Mouse (Mus musculus) stomach, embryonic 15.5 days (tissue): ENCODE results near the gene Erf. TPM values are rescaled to one million over a fixed set of nuclear protein-coding genes. Genes with fewer than 3 reads are reported as not detected.

Experiments used
- ATAC-seq: fragments of 200-750 bp; cut with Nextera tagmentation; 2 replicates; pipeline ENCODE4 v1.8.0; 2017; ENCODE audit warnings: low read depth, moderate number of reproducible peaks, moderate TSS enrichment; ENCODE audit not compliant: insufficient read depth, low FRiP score
- H3K27ac ChIP-seq: fragments of 300-500 bp; sonication (generic); 2 replicates; pipeline ENCODE4 v1.5.1; 2015; ENCODE audit warnings: mild to moderate bottlenecking, inconsistent platforms
- H3K27me3 ChIP-seq: fragments of 300-500 bp; sonication (generic); replicated peaks from 2 replicates; pipeline ENCODE4 v1.6.1; 2015; ENCODE audit warnings: inconsistent platforms
- H3K36me3 ChIP-seq: fragments of 300-500 bp; sonication (generic); 2 replicates; pipeline ENCODE4 v1.6.1; 2015; ENCODE audit warnings: inconsistent platforms
- H3K4me1 ChIP-seq: fragments of 300-500 bp; sonication (generic); 2 replicates; pipeline ENCODE4 v1.6.1; 2015; ENCODE audit warnings: inconsistent platforms
- H3K4me2 ChIP-seq: fragments of 300-500 bp; sonication (generic); 2 replicates; pipeline ENCODE4 v1.6.1; 2015; ENCODE audit warnings: mild to moderate bottlenecking, inconsistent platforms
- H3K4me3 ChIP-seq: fragments of 300-500 bp; sonication (generic); replicated peaks from 2 replicates; pipeline ENCODE4 v1.5.1; 2015; ENCODE audit warnings: inconsistent platforms
- H3K9ac ChIP-seq: fragments of 300-500 bp; sonication (generic); 2 replicates; pipeline ENCODE4 v1.6.1; 2015; ENCODE audit warnings: inconsistent platforms
- H3K9me3 ChIP-seq: fragments of 300-500 bp; sonication (generic); 2 replicates; pipeline ENCODE4 v1.6.1; 2016; ENCODE audit warnings: inconsistent platforms
- WGBS: fragments of 180-500 bp; shearing (Covaris S2); methylation state at CpG from one replicate; pipeline ENCODE4 v1.1.7; 2015; 5-methylcytosine and 5-hydroxymethylcytosine counted together
- polyA plus RNA-seq: library from polyadenylated mRNA; unstranded; fragments of >200 nt; fragmentation: Nextera tagmentation; extraction: Ambion mirVana; gene quantifications from 2 replicates; pipeline ENCODE4 v1.2.1, GENCODE M21; 2015

Gene Erf
- polyA plus RNA-seq, 1 experiment from 2014 or later, result 13.0 TPM

- peaks cover 79% of the 10 kb centered on the region for H3K36me3 ChIP-seq
- H3K4me2 ChIP-seq, result no peak overlapping the region
- H3K27me3 ChIP-seq, result no peaks in the 10 kb centered on the region
- ATAC-seq, result no peak
- no peak overlapping the region for H3K4me3 ChIP-seq
- no peak overlapping the region for H3K9ac ChIP-seq
- no peak overlapping the region for H3K27ac ChIP-seq
- 86% methylated on average over 12 of the region's 12 CpGs for WGBS
- peaks cover 26% of the 10 kb centered on the region for H3K4me1 ChIP-seq
- no peaks in the 10 kb centered on the region for H3K9me3 ChIP-seq
Measured at GRCm38 (mm10) chr7:25288011-25288410, 37.5 kb upstream of the Erf start.

- ATAC-seq, result no peak
Measured at GRCm38 (mm10) chr7:25286989-25287388, 36.4 kb upstream of the Erf start.

GRCm38 (mm10) chr7:25285511-25286238, 35.1 kb upstream of the Erf start:
- ATAC-seq, result no peak
- Histone ChIP-seq H3K9me3 (no peaks in the 10 kb centered on the region), H3K4me1 (peaks cover 35% of the 10 kb centered on the region), H3K36me3 (peaks cover 58% of the 10 kb centered on the region), H3K4me2 (no peak overlapping the region), H3K9ac (no peak overlapping the region), H3K27me3 (no peaks in the 10 kb centered on the region), H3K4me3 (no peak overlapping the region), H3K27ac (no peak overlapping the region)
- 93% methylated on average over 20 of the region's 20 CpGs for WGBS

More at GRCm38 (mm10) chr7:25286989-25287388, 36.4 kb upstream of the Erf start:
- Histone ChIP-seq H3K9me3 (no peaks in the 10 kb centered on the region), H3K4me2 (no peak overlapping the region), H3K9ac (no peak overlapping the region), H3K36me3 (peaks cover 70% of the 10 kb centered on the region), H3K27me3 (no peaks in the 10 kb centered on the region), H3K4me1 (peaks cover 26% of the 10 kb centered on the region), H3K27ac (no peak overlapping the region), H3K4me3 (no peak overlapping the region)
- 79% methylated on average over 8 of the region's 8 CpGs for WGBS

- Histone ChIP-seq H3K9ac (no peak overlapping the region), H3K4me3 (no peak overlapping the region; the same call in 1 of the 2 replicates), H3K36me3 (peaks cover 49% of the 10 kb centered on the region), H3K4me2 (no peak overlapping the region), H3K4me1 (peaks cover 40% of the 10 kb centered on the region), H3K27ac (peak overlapping the region; percentile 99; the same call in 1 of the 2 replicates), H3K27me3 (no peaks in the 10 kb centered on the region), H3K9me3 (no peaks in the 10 kb centered on the region)
- WGBS, result 53% methylated on average over 5 of the region's 5 CpGs
- ATAC-seq, result no peak
Measured at GRCm38 (mm10) chr7:25284766-25285165, 34.2 kb upstream of the Erf start.

GRCm38 (mm10) chr7:25284171-25284570, 33.6 kb upstream of the Erf start:
- Histone ChIP-seq H3K27ac (0 out of 2 replicates have a peak overlapping the region, but pooled peaks have one; percentile 99), H3K4me3 (peak overlapping the region; percentile 71), H3K9ac (peak overlapping the region; percentile 19; the same call in 1 of the 2 replicates), H3K4me1 (peaks cover 41% of the 10 kb centered on the region), H3K36me3 (peaks cover 43% of the 10 kb centered on the region), H3K27me3 (no peaks in the 10 kb centered on the region), H3K4me2 (peak overlapping the region; percentile 73), H3K9me3 (no peaks in the 10 kb centered on the region)
- no peak for ATAC-seq
- 48% methylated on average over 2 of the region's 2 CpGs for WGBS

- peaks cover 41% of the 10 kb centered on the region for H3K4me1 ChIP-seq
- peak overlapping the region; percentile 71; the same call in 1 of the 2 replicates for H3K9ac ChIP-seq
- H3K4me2 ChIP-seq, result peak overlapping the region; percentile 73
- no peaks in the 10 kb centered on the region for H3K27me3 ChIP-seq
- H3K4me3 ChIP-seq, result peak overlapping the region; percentile 71
- no peaks in the 10 kb centered on the region for H3K9me3 ChIP-seq
- peaks cover 38% of the 10 kb centered on the region for H3K36me3 ChIP-seq
- WGBS, result 4% methylated on average over 5 of the region's 5 CpGs
- ATAC-seq, result no peak
- H3K27ac ChIP-seq, result peak overlapping the region; percentile 99
Measured at GRCm38 (mm10) chr7:25283637-25284036, 33.1 kb upstream of the Erf start.

GRCm38 (mm10) chr7:25282731-25283211, 32.2 kb upstream of the Erf start:
- peaks cover 43% of the 10 kb centered on the region for H3K4me1 ChIP-seq
- WGBS, result 0% methylated on average over 33 of the region's 36 CpGs

GRCm38 (mm10) chr7:25281734-25282601, 31.4 kb upstream of the Erf start:
- Histone ChIP-seq H3K9me3 (no peaks in the 10 kb centered on the region), H3K4me3 (peak overlapping the region; percentile 71), H3K27ac (peak overlapping the region; percentile 100), H3K36me3 (peaks cover 22% of the 10 kb centered on the region), H3K27me3 (no peaks in the 10 kb centered on the region), H3K4me2 (peak overlapping the region; percentile 87), H3K4me1 (peaks cover 49% of the 10 kb centered on the region), H3K9ac (peak overlapping the region; percentile 71)
- 1% methylated on average over 47 of the region's 108 CpGs for WGBS
- ATAC-seq, result peak; percentile 80

More at GRCm38 (mm10) chr7:25282731-25283211, 32.2 kb upstream of the Erf start:
- Histone ChIP-seq H3K4me3 (peak overlapping the region; percentile 71), H3K36me3 (peaks cover 30% of the 10 kb centered on the region), H3K9me3 (no peaks in the 10 kb centered on the region), H3K27ac (peak overlapping the region; percentile 99), H3K27me3 (no peaks in the 10 kb centered on the region), H3K9ac (peak overlapping the region; percentile 71), H3K4me2 (peak overlapping the region; percentile 73)
- no peak for ATAC-seq

- H3K27ac ChIP-seq, result peak overlapping the region; percentile 100
- peak overlapping the region; percentile 71 for H3K4me3 ChIP-seq
- H3K9me3 ChIP-seq, result no peaks in the 10 kb centered on the region
- H3K36me3 ChIP-seq, result peaks cover 15% of the 10 kb centered on the region
- H3K4me1 ChIP-seq, result peaks cover 53% of the 10 kb centered on the region
- H3K4me2 ChIP-seq, result peak overlapping the region; percentile 87
- H3K27me3 ChIP-seq, result no peaks in the 10 kb centered on the region
- WGBS, result 16% methylated on average over 12 of the region's 12 CpGs
- ATAC-seq, result peak; percentile 5; the same call in 1 of the 2 replicates
- peak overlapping the region; percentile 48; the same call in 1 of the 2 replicates for H3K9ac ChIP-seq
Measured at GRCm38 (mm10) chr7:25281166-25281733, 30.7 kb upstream of the Erf start.

- peaks cover 64% of the 10 kb centered on the region for H3K4me1 ChIP-seq
- peak overlapping the region; percentile 87 for H3K4me2 ChIP-seq
- peak overlapping the region; percentile 33 for H3K9ac ChIP-seq
- H3K36me3 ChIP-seq, result peaks cover 5% of the 10 kb centered on the region
- WGBS, result 2% methylated on average over 6 of the region's 6 CpGs
- peak overlapping the region; percentile 71 for H3K4me3 ChIP-seq
- H3K27me3 ChIP-seq, result no peaks in the 10 kb centered on the region
- H3K9me3 ChIP-seq, result no peaks in the 10 kb centered on the region
- H3K27ac ChIP-seq, result peak overlapping the region; percentile 100
- peak; percentile 30 for ATAC-seq
Measured at GRCm38 (mm10) chr7:25279861-25280791, 29.6 kb upstream of the Erf start.
